Mouse (Mus musculus) CH12.LX (cell line): ENCODE results near the gene Agtpbp1. TPM values are rescaled to one million over a fixed set of nuclear protein-coding genes. Genes with fewer than 3 reads are reported as not detected.

ENCODE experiments used
- DNase-seq: peaks from one replicate; pipeline ENCODE4 v3.0.0-alpha.2; 2013; ENCODE audit errors: extremely low read depth
- H3K27ac ChIP-seq: 2 replicates; pipeline ENCODE4 v1.5.1; 2012; ENCODE audit warnings: low read depth, mild to moderate bottlenecking, control low read depth, moderate library complexity; ENCODE audit not compliant: insufficient read depth
- H3K27me3 ChIP-seq: replicated peaks from 2 replicates; pipeline ENCODE3; 2012; ENCODE audit warnings: inconsistent platforms
- H3K36me3 ChIP-seq, 2 experiments: replicated peaks in 1 of 2; 2 replicates each; pipeline versions ENCODE3 to v1.6.1; 2012; ENCODE audit warnings: inconsistent platforms in 1 of 2, low read length in 1 of 2, mild to moderate bottlenecking in 1 of 2, mixed read lengths in 1 of 2, moderate library complexity in 1 of 2; ENCODE audit not compliant: control insufficient read depth in 1 of 2, insufficient read depth in 1 of 2
- H3K4me1 ChIP-seq, 2 experiments: 2 replicates each; pipeline ENCODE4 v1.6.1; 2012; ENCODE audit warnings: inconsistent platforms in 1 of 2, moderate library complexity in 1 of 2; ENCODE audit not compliant: insufficient read depth in 2 of 2, control insufficient read depth in 1 of 2
- H3K4me2 ChIP-seq: 2 replicates; pipeline ENCODE4 v1.6.1; 2012; ENCODE audit warnings: low read depth, mild to moderate bottlenecking, control low read depth; ENCODE audit not compliant: poor library complexity, insufficient read depth, severe bottlenecking
- H3K4me3 ChIP-seq, 3 experiments: fragments of 150-350 bp in 1 of 3; sonication (generic) in 1 of 3; replicated peaks in 1 of 3; 2 replicates each; pipeline versions ENCODE3 to v1.5.1; 2011 to 2012; ENCODE audit warnings: low read depth in 2 of 3, low read length in 2 of 3, mild to moderate bottlenecking in 2 of 3, moderate library complexity in 2 of 3, control low read depth in 1 of 3, improper control_type of control experiment in 1 of 3, inconsistent platforms in 1 of 3, mixed read lengths in 1 of 3; ENCODE audit not compliant: poor library complexity in 1 of 3
- H3K79me2 ChIP-seq: replicated peaks from 2 replicates; pipeline ENCODE4 v1.6.1; 2012; ENCODE audit warnings: mild to moderate bottlenecking, moderate library complexity; ENCODE audit not compliant: control insufficient read depth, poor library complexity, insufficient read depth, severe bottlenecking; ENCODE audit errors: extremely low read depth
- H3K9ac ChIP-seq: 2 replicates; pipeline ENCODE4 v1.6.1; 2012; ENCODE audit warnings: low read depth, mild to moderate bottlenecking, control low read depth, moderate library complexity; ENCODE audit not compliant: insufficient read depth
- H3K9me3 ChIP-seq: replicated peaks from 2 replicates; pipeline ENCODE3; 2012; ENCODE audit warnings: low read length, inconsistent platforms, mixed read lengths
- BHLHE40 ChIP-seq: IDR thresholded peaks from 2 replicates; pipeline ENCODE4 v1.6.1; 2011; ENCODE audit warnings: mild to moderate bottlenecking, low read depth, low read length, improper control_type of control experiment
- CHD2 ChIP-seq: IDR thresholded peaks from 2 replicates; pipeline ENCODE4 v1.6.1; 2011; ENCODE audit warnings: low read length, improper control_type of control experiment
- E2F4 ChIP-seq: IDR thresholded peaks from 2 replicates; pipeline ENCODE4 v1.6.1; 2011; ENCODE audit warnings: low read depth, low read length, improper control_type of control experiment; ENCODE audit not compliant: insufficient replicate concordance
- ELF1 ChIP-seq: IDR thresholded peaks from 2 replicates; pipeline ENCODE4 v1.6.1; 2014; ENCODE audit warnings: low read depth, mild to moderate bottlenecking, inconsistent platforms, low read length, improper control_type of control experiment
- EP300 ChIP-seq: IDR thresholded peaks from 2 replicates; pipeline ENCODE4 v1.6.1; 2011; ENCODE audit warnings: low read length, improper control_type of control experiment
- ETS1 ChIP-seq: conservative IDR thresholded peaks from 2 replicates; pipeline ENCODE4 v1.6.1; 2012; ENCODE audit warnings: low read depth, mild to moderate bottlenecking, inconsistent platforms, low read length, improper control_type of control experiment, moderate library complexity
- GABPA ChIP-seq: IDR thresholded peaks from 2 replicates; pipeline ENCODE4 v1.6.1; 2012; ENCODE audit warnings: low read depth, low read length, improper control_type of control experiment, inconsistent platforms; ENCODE audit not compliant: insufficient replicate concordance
- HCFC1 ChIP-seq: IDR thresholded peaks from 2 replicates; pipeline ENCODE4 v1.6.1; 2012; ENCODE audit warnings: low read depth, mild to moderate bottlenecking, inconsistent platforms, low read length, improper control_type of control experiment
- IRF4 ChIP-seq: IDR thresholded peaks from 2 replicates; pipeline ENCODE4 v1.6.1; 2014; ENCODE audit warnings: low read depth, mild to moderate bottlenecking, inconsistent platforms, low read length, improper control_type of control experiment
- JUN ChIP-seq: IDR thresholded peaks from 2 replicates; pipeline ENCODE4 v1.6.1; 2011; ENCODE audit warnings: low read depth, mild to moderate bottlenecking, low read length, improper control_type of control experiment, moderate library complexity; ENCODE audit not compliant: insufficient read depth
- JUND ChIP-seq: conservative IDR thresholded peaks from 2 replicates; pipeline ENCODE4 v1.6.1; 2011; ENCODE audit warnings: low read depth, low read length, improper control_type of control experiment
- MAX ChIP-seq: IDR thresholded peaks from 2 replicates; pipeline ENCODE4 v1.6.1; 2011; ENCODE audit warnings: low read length, improper control_type of control experiment
- MEF2A ChIP-seq: IDR thresholded peaks from 2 replicates; pipeline ENCODE4 v1.6.1; 2014; ENCODE audit warnings: low read depth, mild to moderate bottlenecking, inconsistent platforms, low read length, improper control_type of control experiment, borderline replicate concordance
- MXI1 ChIP-seq: IDR thresholded peaks from 2 replicates; pipeline ENCODE4 v1.6.1; 2011; ENCODE audit warnings: mild to moderate bottlenecking, low read depth, low read length, improper control_type of control experiment
- MYC ChIP-seq: IDR thresholded peaks from 2 replicates; pipeline ENCODE4 v1.6.1; 2011; ENCODE audit warnings: low read depth, mild to moderate bottlenecking, improper control_type of control experiment, low read length
- NELFE ChIP-seq: IDR thresholded peaks from 2 replicates; pipeline ENCODE4 v1.6.1; 2011; ENCODE audit warnings: low read depth, low read length, improper control_type of control experiment
- NRF1 ChIP-seq: IDR thresholded peaks from 2 replicates; pipeline ENCODE4 v1.6.1; 2014; ENCODE audit warnings: low read depth, mild to moderate bottlenecking, inconsistent platforms, low read length, improper control_type of control experiment, moderate library complexity
- POLR2A ChIP-seq: IDR thresholded peaks from 2 replicates; pipeline ENCODE4 v1.6.1; 2011; ENCODE audit warnings: low read depth, mild to moderate bottlenecking, improper control_type of control experiment, low read length
- POLR2AphosphoS2 ChIP-seq: IDR thresholded peaks from 2 replicates; pipeline ENCODE4 v1.6.1; 2011; ENCODE audit warnings: low read depth, low read length, improper control_type of control experiment
- RAD21 ChIP-seq: IDR thresholded peaks from 2 replicates; pipeline ENCODE4 v1.6.1; 2011; ENCODE audit warnings: low read depth, mild to moderate bottlenecking, low read length, improper control_type of control experiment, moderate library complexity
- RCOR1 ChIP-seq: conservative IDR thresholded peaks from 2 replicates; pipeline ENCODE4 v1.6.1; 2012; ENCODE audit warnings: low read depth, mild to moderate bottlenecking, inconsistent platforms, low read length, improper control_type of control experiment
- SIN3A ChIP-seq: IDR thresholded peaks from 2 replicates; pipeline ENCODE4 v1.6.1; 2012; ENCODE audit warnings: low read length, improper control_type of control experiment, inconsistent platforms
- TCF12 ChIP-seq: IDR thresholded peaks from 2 replicates; pipeline ENCODE4 v1.6.1; 2014; ENCODE audit warnings: low read depth, mild to moderate bottlenecking, inconsistent platforms, low read length, improper control_type of control experiment
- UBTF ChIP-seq: IDR thresholded peaks from 2 replicates; pipeline ENCODE4 v1.6.1; 2012; ENCODE audit warnings: low read depth, mild to moderate bottlenecking, inconsistent platforms, low read length, improper control_type of control experiment, moderate library complexity
- USF1 ChIP-seq: IDR thresholded peaks from 2 replicates; pipeline ENCODE4 v1.6.1; 2014; ENCODE audit warnings: low read depth, mild to moderate bottlenecking, inconsistent platforms, low read length, improper control_type of control experiment
- ZC3H11A ChIP-seq: IDR thresholded peaks from 2 replicates; pipeline ENCODE4 v1.6.1; 2012; ENCODE audit warnings: low read depth, mild to moderate bottlenecking, inconsistent platforms, low read length, improper control_type of control experiment
- ZKSCAN1 ChIP-seq: IDR thresholded peaks from 2 replicates; pipeline ENCODE4 v1.6.1; 2012; ENCODE audit warnings: low read depth, inconsistent platforms, low read length, improper control_type of control experiment, borderline replicate concordance
- ZNF384 ChIP-seq: IDR thresholded peaks from 2 replicates; pipeline ENCODE4 v1.6.1; 2012; ENCODE audit warnings: low read depth, low read length, improper control_type of control experiment, inconsistent platforms
- dilution Hi-C: fragments of 300-500 bp; cut with MboI; formaldehyde crosslinking; loops from 2 replicates; pipeline ENCODE4 v1.14.3; 2020; ENCODE audit warnings: low sequenced_read_pairs; ENCODE audit not compliant: extremely low pct_unique_long_range_greater_than_20kb, extremely low pct_ligation_motif_present
- in situ Hi-C: fragments of 300-500 bp; cut with MboI; formaldehyde crosslinking; loops from 3 replicates; pipeline ENCODE4 v1.14.3; 2019; ENCODE audit warnings: low sequenced_read_pairs, low pct_ligation_motif_present, low pct_unique_long_range_greater_than_20kb, mixed read lengths
- polyA plus RNA-seq: library from polyadenylated mRNA; unstranded; fragments of >175 nt; gene quantifications from 2 replicates; pipeline ENCODE4 v1.2.1, GENCODE M21; 2012; ENCODE audit warnings: low read depth; ENCODE audit not compliant: insufficient read length
- total RNA-seq, 2 experiments: library from RNA; depleted of rRNA; stranded (reverse); fragments of 300-350 nt in 1 of 2; fragments of >200 nt in 1 of 2; gene quantifications; 2 replicates each; pipeline ENCODE4 v1.2.3; 2012 to 2014

The Agtpbp1 gene
- total and polyA plus RNA-seq, 3 experiments, result 15.7 to 21.5 (median 19.5) TPM

GRCm38 (mm10) chr13:59509644-59510366 is 75.2 kb downstream of the Agtpbp1 start:
- H3K9ac ChIP-seq, result peak overlapping the region; percentile 51
- peak overlapping the region; percentile 74 for H3K4me2 ChIP-seq
- no peaks in the 10 kb centered on the region for H3K27me3 ChIP-seq
- H3K27ac ChIP-seq, result peak overlapping the region; percentile 76
- peak; percentile 52 for DNase-seq
- peaks cover 11 to 47% of the 10 kb centered on the region in 2 experiments for H3K36me3 ChIP-seq
- H3K9me3 ChIP-seq, result no peaks in the 10 kb centered on the region
- in situ Hi-C loops (no loop called here), dilution Hi-C loops (no loop called here)
- no peaks in the 10 kb centered on the region for H3K79me2 ChIP-seq
- no peak for TF ChIP-seq MXI1
- no peak for TF ChIP-seq CHD2
- TF ChIP-seq HCFC1, result no peak
- TF ChIP-seq JUND, result no peak; the same call in 1 of the 2 replicates
- TF ChIP-seq MYC, result no peak
- TF ChIP-seq POLR2A, result no peak
- H3K4me3 ChIP-seq, result peak overlapping the region; percentile 17 to 39 (median 25)
- H3K4me1 ChIP-seq, result peaks cover 14 to 32% of the 10 kb centered on the region in 2 experiments

DNA sequence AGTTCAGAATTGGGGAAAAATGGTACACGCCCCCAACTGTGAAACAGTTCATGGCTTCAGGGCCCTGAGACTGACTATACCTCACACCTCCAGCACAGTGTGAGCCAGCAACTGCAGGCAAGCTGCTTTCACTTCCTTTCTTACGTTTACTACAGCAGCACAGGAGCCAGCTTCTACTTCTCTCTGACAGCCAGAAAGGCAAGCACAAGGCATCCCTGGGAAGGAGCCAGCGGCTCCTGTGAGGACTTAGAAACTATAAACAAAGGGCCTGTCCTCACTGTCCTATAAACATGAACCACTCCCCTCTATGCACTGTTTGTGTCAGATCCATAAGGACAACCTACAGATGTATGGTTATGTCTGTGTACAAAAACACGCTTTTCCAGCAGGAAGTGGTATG is 76.4 kb downstream of the Agtpbp1 start:
- Histone ChIP-seq H3K36me3 (peaks cover 14 to 53% of the 10 kb centered on the region in 2 experiments), H3K9ac (peak overlapping the region; percentile 23), H3K4me1 (peaks cover 14 to 35% of the 10 kb centered on the region in 2 experiments), H3K79me2 (no peaks in the 10 kb centered on the region), H3K9me3 (no peaks in the 10 kb centered on the region), H3K27me3 (no peaks in the 10 kb centered on the region), H3K4me3 (peak overlapping the region in 1 of 3 experiments; percentile 7), H3K27ac (peak overlapping the region; percentile 91), H3K4me2 (peak overlapping the region; percentile 76)
- in situ Hi-C loops, result no loop called here
- peak; percentile 78 for DNase-seq
- dilution Hi-C loops, result no loop called here
- peak; percentile 88 for TF ChIP-seq MAX
- TF ChIP-seq RAD21, result no peak
- TF ChIP-seq EP300, result peak; percentile 91
- TF ChIP-seq MYC, result 0 out of 2 replicates have a peak, but pooled peaks have one; percentile 58
- TF ChIP-seq JUND, result no peak
- no peak for TF ChIP-seq NRF1
- peak; percentile 40; the same call in 1 of the 2 replicates for TF ChIP-seq SIN3A
- peak; percentile 33; the same call in 1 of the 2 replicates for TF ChIP-seq ELF1
- no peak for TF ChIP-seq ZC3H11A
- no peak for TF ChIP-seq CHD2
- TF ChIP-seq ZNF384, result no peak
- TF ChIP-seq IRF4, result peak; percentile 95
- 0 out of 2 replicates have a peak, but pooled peaks have one; percentile 33 for TF ChIP-seq MXI1
- no peak for TF ChIP-seq TCF12
- no peak for TF ChIP-seq USF1
- TF ChIP-seq NELFE, result 0 out of 2 replicates have a peak, but pooled peaks have one; percentile 31
- TF ChIP-seq GABPA, result no peak
- TF ChIP-seq E2F4, result no peak
- no peak for TF ChIP-seq POLR2AphosphoS2
- TF ChIP-seq ZKSCAN1, result no peak
- no peak for TF ChIP-seq ETS1
- 0 out of 2 replicates have a peak, but pooled peaks have one; percentile 42 for TF ChIP-seq BHLHE40
- no peak for TF ChIP-seq JUN
- TF ChIP-seq UBTF, result no peak
- TF ChIP-seq RCOR1, result no peak; the same call in 1 of the 2 replicates
- 0 out of 2 replicates have a peak, but pooled peaks have one; percentile 39 for TF ChIP-seq MEF2A
